Mouse (Mus musculus): ENCODE data around the gene Pygm. TPM values are rescaled to one million over a fixed set of nuclear protein-coding genes. Genes with fewer than 3 reads are reported as not detected.

Pygm gene
- total RNA-seq, 2 experiments from 2014 or later, result 6,181 to 10,031 TPM

DNA sequence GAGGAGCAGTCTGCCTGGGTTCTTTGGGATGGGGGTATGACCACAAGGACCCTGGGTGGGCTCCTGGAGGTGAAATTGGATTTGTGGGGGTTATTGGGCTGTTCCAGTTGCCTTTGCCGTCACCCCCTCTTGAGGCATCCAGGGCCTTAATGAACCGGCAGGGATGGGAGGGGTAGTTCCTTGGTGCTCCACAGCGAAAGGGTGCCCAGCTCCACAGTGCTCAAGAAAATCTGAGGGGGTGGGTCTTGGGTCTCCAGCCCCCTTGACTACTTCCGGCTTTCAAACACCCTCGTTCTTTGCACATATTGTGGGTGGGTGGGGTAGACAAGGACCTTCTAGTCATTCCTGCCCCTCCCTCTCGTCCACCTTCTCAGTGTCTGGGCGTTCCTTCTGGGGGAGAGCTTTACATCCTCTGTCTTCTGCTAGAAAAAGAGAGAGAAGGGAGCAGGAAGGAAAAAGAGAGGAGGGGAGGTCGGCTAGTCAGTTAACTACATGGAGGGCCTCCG is 35.7 kb downstream of the Pygm start:
- TF ChIP-seq CTCF (IDR thresholded peaks at IDR 0.05), result no peak
- Histone ChIP-seq H3K4me3 (no peak overlapping the region), H3K27ac (no peak overlapping the region)
- intact Hi-C loops (cut with DNase I), result no loop called here
- no peak for DNase-seq

DNA sequence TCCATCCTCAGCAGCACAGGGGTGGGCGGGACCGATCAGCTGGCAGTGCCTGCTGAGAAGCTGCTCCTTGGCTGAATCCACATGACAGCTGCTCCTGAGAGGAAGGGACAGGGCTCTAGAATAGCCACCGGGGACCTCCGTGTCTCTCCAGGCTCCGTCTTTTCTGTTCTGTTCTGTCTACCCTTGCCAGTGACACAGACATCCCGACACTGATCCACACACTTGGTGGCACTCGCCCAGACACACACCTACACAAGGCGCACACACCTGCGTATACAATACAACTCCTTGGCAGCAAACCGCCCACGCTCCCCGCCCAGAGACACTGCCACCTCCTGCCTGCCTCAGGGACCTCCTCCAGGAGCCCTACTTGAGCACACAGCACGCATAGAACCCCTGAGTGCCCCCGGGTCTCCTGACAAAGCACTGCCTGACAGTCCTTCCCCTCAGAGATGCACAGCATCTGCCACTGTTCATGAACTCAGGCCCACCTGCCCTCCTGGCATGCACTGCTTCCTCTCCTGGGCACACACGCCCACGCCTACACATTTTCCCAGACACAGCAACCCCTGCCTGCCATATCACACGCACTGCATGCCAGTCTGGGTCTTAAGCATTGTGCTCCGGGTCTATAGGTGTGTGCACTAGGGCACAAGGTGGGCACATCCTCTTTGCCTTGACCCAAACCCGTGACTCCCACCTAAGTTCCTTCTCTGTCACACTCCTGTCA is 36.4 kb downstream of the Pygm start:
- intact Hi-C loops (cut with DNase I), result no loop called here
- no peak overlapping the region for H3K4me3 ChIP-seq
- no peak for TF ChIP-seq CTCF (IDR thresholded peaks at IDR 0.05)
- no peak overlapping the region for H3K27ac ChIP-seq
- DNase-seq, result no peak

DNA sequence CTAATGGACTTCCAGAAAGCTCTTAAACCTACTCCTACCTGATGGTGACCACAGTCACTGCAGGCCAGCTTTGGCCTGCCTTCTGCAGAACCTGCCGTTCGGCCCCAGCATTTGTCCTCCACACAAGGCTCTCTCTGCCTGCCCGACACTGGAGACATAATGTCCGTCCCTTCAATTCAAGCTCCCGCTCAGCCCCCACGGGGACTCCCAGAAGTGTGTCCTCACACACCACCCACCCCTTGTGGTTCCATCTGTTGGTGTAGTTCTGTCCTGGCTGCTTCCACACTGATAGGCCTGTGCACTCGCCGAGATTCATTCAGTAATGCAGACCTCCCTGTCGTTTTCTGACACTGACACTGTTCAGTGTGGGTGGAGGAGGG is 37.0 kb downstream of the Pygm start:
- intact Hi-C loops (cut with DNase I), result no loop called here
- Histone ChIP-seq H3K27ac (no peak overlapping the region), H3K4me3 (no peak overlapping the region)
- TF ChIP-seq CTCF (IDR thresholded peaks at IDR 0.05), result no peak
- no peak for DNase-seq

DNA sequence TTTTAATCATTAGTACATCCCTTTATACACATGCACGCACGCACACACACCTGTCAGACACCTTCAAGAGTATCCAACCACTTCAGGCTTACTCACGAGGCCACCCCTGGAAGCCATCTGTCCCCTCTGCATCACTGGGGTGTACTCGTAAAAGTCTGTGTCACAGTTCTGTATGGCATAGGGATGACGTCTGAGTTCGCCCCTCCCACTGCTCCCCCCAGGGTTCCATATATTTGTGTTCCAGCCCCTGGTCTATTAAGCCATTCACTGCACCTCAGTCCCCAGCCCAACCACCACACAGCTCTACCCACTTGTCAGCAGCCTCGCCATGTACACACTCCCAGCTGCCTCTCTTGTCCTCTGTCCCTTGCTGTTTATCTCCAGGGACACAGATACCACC is 37.8 kb downstream of the Pygm start:
- DNase-seq, result no peak
- no peak overlapping the region for H3K4me3 ChIP-seq
- no peak overlapping the region for H3K27ac ChIP-seq
- intact Hi-C loops (cut with DNase I), result no loop called here
- TF ChIP-seq CTCF (IDR thresholded peaks at IDR 0.05), result no peak

DNA sequence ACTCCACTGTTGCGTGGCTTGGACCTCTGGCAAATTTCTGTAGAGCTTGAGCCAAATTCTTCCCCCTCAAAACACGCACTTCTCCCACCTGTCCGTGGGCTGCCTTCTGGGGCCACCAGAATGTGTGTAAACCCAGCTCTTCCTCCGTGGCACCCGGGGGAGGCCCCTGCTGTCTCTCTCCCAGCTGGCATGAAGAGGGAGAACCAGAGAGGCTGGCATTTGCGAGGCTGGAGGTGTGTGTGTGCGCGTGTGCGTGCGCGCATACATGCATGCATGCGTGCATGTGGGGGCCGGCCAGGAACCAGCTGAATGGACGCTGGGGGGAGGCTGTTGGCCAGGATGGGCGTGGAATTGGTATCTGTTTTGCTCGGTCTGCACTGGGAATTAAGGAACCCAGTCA is 39.0 kb downstream of the Pygm start:
- no peak for TF ChIP-seq CTCF (IDR thresholded peaks at IDR 0.05)
- intact Hi-C loops (cut with DNase I), result no loop called here
- Histone ChIP-seq H3K4me3 (no peak overlapping the region), H3K27ac (no peak overlapping the region)
- DNase-seq, result no peak

DNA sequence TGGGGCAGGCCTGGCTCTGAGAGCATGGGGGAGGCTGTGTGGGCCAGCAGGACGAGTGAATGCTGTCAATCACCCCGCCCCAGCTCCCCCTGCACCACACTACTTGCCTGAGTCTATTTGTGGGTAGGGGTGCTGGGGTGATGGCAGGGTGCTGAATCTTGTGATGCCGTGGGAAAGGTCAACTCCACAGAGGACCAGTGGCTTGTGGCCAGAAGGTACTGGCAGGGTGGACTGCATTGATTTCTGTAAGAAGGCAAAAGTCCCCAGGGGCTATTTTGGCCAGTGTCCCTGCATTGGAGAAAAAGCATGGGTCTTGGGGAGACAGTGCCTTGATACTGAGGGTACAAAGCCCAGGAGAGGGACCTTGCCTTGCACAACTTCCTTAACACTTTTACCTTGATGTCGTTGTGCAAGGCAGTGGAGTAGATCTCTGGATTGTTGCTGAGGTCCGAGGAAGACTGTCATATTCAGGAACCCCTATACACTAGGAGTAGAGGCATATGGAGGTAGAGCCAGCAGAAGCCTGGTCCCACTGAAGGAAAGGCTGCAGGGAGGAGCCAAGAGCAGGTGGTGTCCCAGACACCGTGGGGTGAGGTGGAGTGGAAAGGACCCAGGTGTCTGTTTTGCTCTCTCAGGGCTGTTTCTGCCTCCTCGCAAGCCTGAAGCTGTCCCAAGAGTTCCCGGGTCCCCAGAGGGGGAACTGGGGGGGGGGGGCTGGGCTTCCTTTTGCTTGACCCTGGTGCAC is 40.1 kb downstream of the Pygm start:
- intact Hi-C loops (cut with DNase I), result no loop called here
- Histone ChIP-seq H3K27ac (no peak overlapping the region), H3K4me3 (no peak overlapping the region)
- TF ChIP-seq CTCF (IDR thresholded peaks at IDR 0.05), result no peak
- no peak for DNase-seq

DNA sequence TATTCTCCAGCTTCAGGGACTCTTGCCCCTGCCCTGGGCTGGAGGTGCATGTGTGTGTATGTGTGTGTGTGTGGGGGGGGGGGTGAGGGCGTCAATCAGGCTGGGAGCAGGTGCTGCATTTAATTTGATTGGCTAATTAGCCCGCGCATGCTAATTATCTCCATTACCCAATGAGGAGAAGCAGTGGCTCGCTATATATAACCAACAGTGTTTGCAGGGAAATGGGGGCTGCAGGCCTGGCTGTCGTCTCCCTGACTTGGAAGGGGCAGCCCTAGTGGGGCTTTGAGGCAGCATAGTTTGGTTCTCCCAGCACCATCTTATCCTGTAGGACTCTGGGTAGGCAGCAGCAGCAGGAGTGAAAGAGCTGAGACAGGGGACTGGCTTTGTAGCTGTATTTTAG is 41.4 kb downstream of the Pygm start:
- Histone ChIP-seq H3K4me3 (no peak overlapping the region), H3K27ac (no peak overlapping the region)
- DNase-seq, result no peak
- TF ChIP-seq CTCF (IDR thresholded peaks at IDR 0.05), result no peak
- intact Hi-C loops (cut with DNase I), result no loop called here

DNA sequence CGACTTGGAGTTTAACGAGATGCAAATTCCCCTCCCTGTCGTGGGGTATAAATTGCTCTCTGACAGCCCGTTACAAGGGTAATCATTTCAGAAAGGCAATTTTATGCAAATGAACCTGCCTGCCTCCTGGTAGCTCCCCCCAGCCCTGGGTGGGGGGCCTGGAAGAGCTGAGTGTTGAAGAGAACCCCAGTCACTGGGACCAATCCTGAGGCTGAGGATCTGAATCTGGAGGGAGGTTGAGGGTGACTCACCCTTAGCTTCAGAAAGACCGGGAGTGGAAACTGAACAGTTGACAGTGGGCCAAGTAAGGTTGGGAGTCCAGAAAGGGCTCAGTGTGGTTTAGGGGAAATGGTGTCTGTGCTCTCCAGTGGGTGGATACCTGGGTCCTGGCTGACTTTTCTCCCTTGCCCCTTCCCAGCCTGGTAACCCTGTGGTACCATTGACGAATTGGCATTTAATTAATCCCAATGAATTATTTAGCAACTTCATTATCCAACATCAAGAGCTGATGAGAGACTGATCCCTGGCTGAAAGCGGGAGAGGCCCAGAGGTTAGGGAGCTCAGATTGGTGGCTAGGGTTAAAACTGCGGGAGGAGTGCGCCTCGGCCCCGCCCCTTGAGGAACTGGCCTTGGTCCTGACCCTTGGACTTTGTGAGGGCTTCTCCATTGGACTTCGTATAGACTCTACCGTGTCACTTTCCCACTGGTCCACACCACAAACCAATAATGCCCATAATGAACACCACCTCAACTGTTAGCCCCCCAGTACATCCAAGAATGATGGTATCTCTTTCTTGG is 42.7 kb downstream of the Pygm start:
- no peak for DNase-seq
- H3K27ac ChIP-seq, result no peak overlapping the region
- intact Hi-C loops (cut with DNase I), result no loop called here
- H3K4me3 ChIP-seq, result no peak overlapping the region
- no peak for TF ChIP-seq CTCF (IDR thresholded peaks at IDR 0.05)

DNA sequence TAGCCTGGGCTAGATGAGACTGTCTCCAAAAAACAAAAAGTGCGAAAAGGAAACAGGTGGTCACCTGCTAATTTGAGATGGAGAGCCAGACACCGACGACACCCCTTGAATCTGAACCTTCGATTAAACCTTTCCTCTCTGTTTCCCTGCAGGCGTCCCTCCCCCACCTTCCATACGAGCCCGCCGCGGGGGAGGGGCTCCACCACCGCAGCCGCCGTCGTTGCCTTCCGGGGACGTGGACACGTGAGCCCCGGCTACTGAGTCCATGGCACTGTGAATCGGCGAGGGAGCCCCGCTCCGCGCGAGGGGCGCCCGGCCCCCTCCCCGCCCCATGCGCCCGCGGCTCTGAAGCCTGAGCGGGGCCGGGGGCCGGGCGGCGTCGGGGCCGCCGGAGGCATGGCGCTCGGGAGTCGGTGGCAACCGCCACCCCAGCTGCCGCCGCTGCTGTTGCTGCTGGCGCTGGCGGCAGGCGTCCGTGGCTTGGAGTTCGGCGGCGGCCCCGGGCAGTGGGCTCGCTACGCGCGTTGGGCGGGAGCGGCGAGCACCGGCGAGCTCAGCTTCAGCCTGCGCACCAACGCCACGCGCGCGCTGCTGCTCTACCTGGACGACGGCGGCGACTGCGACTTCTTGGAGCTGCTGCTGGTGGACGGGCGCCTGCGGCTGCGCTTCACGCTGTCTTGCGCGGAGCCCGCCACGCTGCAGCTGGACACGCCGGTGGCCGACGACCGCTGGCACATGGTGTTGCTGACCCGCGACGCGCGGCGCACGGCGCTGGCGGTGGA is 43.6 kb downstream of the Pygm start:
- no peak for TF ChIP-seq CTCF (IDR thresholded peaks at IDR 0.05)
- DNase-seq, result peak; percentile 60
- intact Hi-C loops (cut with DNase I), result no loop called here
- Histone ChIP-seq H3K27ac (no peak overlapping the region), H3K4me3 (peak overlapping the region; percentile 40)

DNA sequence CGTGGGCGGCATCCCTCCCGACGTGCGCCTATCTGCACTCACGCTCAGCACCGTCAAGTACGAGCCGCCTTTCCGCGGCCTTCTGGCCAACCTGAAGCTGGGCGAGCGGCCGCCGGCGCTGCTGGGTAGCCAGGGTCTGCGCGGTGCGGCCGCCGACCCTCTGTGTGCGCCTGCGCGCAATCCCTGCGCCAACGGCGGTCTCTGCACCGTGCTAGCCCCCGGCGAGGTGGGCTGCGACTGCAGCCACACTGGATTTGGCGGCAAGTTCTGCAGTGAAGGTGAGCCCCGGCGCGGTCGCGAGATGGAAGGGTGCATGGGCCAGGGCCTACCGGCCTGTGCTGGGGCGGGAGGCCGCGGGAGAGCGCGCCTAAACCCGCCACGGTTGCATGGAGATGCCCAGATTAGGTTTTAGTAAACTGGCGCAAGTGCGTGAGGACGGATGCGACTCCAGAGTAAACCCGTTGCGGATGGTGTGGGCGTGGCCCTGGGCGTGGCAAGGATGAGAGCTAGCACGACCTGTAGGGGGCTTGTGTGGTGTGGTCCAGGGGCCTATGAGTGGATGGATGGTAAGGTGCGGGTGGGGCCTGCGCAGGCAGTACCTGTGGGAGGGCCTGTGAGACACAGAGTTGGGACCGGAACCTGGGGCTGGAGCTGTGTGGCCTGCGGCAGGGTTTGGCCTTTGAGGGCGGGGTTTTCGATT is 44.5 kb downstream of the Pygm start:
- no peak for TF ChIP-seq CTCF (IDR thresholded peaks at IDR 0.05)
- peak overlapping the region; percentile 40 for H3K4me3 ChIP-seq
- no peak overlapping the region for H3K27ac ChIP-seq
- no peak for DNase-seq
- intact Hi-C loops (cut with DNase I), result no loop called here

DNA sequence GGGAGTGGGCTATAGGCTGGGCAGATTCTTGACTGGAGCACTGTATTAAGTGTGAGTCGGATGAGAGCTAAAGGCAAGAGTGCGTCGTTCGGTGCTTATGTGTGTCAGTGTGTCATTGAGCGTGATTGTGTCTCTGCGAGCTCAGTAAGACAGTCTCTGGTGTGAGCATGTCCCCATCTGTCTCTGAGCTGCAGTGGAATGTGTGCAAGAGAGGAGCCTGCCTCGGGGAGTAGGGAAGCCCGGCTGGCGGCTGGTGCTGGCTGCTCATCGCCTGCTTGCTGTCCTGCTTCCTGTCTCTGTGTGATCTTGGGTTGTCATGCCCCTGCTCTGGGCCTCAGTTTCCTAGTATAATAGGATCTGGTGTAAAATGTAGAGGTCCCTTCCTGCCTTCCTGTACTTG is 58.8 kb downstream of the Pygm start:
- H3K27ac ChIP-seq, result no peak overlapping the region
- no peak for TF ChIP-seq CTCF (IDR thresholded peaks at IDR 0.05)
- no peak overlapping the region for H3K4me3 ChIP-seq
- intact Hi-C loops (cut with DNase I), result no loop called here
- no peak for DNase-seq
